23 mouse cellular contexts compared by ENCODE assay signal in genomic region chr3:77897244-77897643, GRCm38 (mm10).
DNase-seq lines count a peak whose midpoint lies in the region; ATAC-seq and TF ChIP-seq lines count a peak whose summit lies in the region.
"Had no signal": no experiment of that assay in that cellular context is flagged by ENCODE, and none has a peak within 500 bp of the region (broad histone marks: within the 10 kb centered on the region; RNA-seq: fewer than 3 reads in every experiment).

No protein-coding gene starts in this region.

- WGBS in hindbrain, embryonic 14.5 days, result 90% methylated on average over 4 of the region's 4 CpGs
- WGBS in hindbrain, embryonic 12.5 days, result 89% methylated on average over 4 of the region's 4 CpGs
- WGBS in midbrain, postnatal 0 days, result 89% methylated on average over 4 of the region's 4 CpGs
- 92% methylated on average over 4 of the region's 4 CpGs for WGBS in midbrain, embryonic 14.5 days

- H3K27me3 ChIP-seq in hindbrain, embryonic 14.5 days (ENCODE audit: control insufficient read depth, insufficient read depth, low read length), result no peaks in the 10 kb centered on the region
- H3K27me3 ChIP-seq in hindbrain, embryonic 12.5 days, result no peaks in the 10 kb centered on the region
- no peaks in the 10 kb centered on the region for H3K27me3 ChIP-seq in midbrain, postnatal 0 days (ENCODE audit: insufficient read depth, low read length)
- H3K27me3 ChIP-seq in midbrain, embryonic 14.5 days (ENCODE audit: control insufficient read depth, insufficient read depth, low read length), result no peaks in the 10 kb centered on the region
- H3K27me3 ChIP-seq: embryonic facial prominence, embryonic 12.5 days; kidney, embryonic 15.5 days; megakaryocyte, embryonic 14.5 days; midbrain, embryonic 13.5 days; neural tube, embryonic 13.5 days had no signal

- ATAC-seq in hindbrain, embryonic 14.5 days (ENCODE audit: low FRiP score), result 0 out of 2 replicates have a peak, but pooled peaks have one; percentile 27
- ATAC-seq in hindbrain, embryonic 12.5 days (ENCODE audit: low FRiP score), result no peak
- no peak for ATAC-seq in midbrain, postnatal 0 days (ENCODE audit: low FRiP score)
- no peak for ATAC-seq in midbrain, embryonic 14.5 days (ENCODE audit: low FRiP score, low TSS enrichment)
- ATAC-seq in erythroblast, adult 5-6 weeks (replicated peaks; ENCODE audit: low FRiP score, poor library complexity, severe bottlenecking), result no peak
- ATAC-seq: forebrain, embryonic 14.5 days; midbrain, embryonic 13.5 days had no signal

- no peak for TF ChIP-seq CTCF in midbrain, postnatal 0 days (IDR thresholded peaks at IDR 0.05)

- no peaks in the 10 kb centered on the region for H3K9me3 ChIP-seq in hindbrain, embryonic 14.5 days (ENCODE audit: control insufficient read depth, low read length)
- H3K9me3 ChIP-seq in hindbrain, embryonic 12.5 days (replicated peaks), result no peaks in the 10 kb centered on the region
- H3K9me3 ChIP-seq in midbrain, postnatal 0 days (ENCODE audit: low read length), result no peaks in the 10 kb centered on the region
- H3K9me3 ChIP-seq in midbrain, embryonic 14.5 days (ENCODE audit: control insufficient read depth, low read length), result no peaks in the 10 kb centered on the region
- H3K9me3 ChIP-seq: embryonic facial prominence, embryonic 12.5 days; heart, embryonic 10.5 days; kidney, embryonic 15.5 days; midbrain, embryonic 13.5 days; neural tube, embryonic 13.5 days had no signal

- DNase-seq in hindbrain, embryonic 14.5 days (ENCODE audit: low spot score), result no peak
- DNase-seq in midbrain, postnatal 0 days (ENCODE audit: low spot score), result peak; percentile 56
- DNase-seq in midbrain, embryonic 14.5 days, result no peak
- peak; percentile 87 to 90 for DNase-seq in cerebellum, postnatal 10 days
- no peak for DNase-seq in heart, adult 9 months (ENCODE audit: low spot score in 2 of 2)
- DNase-seq: adrenal gland, postnatal 10 days; gastrocnemius, adult 2 months; heart, postnatal 4 days; kidney, adult 11 months; kidney, postnatal 36 days; lung, embryonic 14.5 days; retina, postnatal 1 day; thymus, postnatal 25 days had no signal

- H3K9ac ChIP-seq in hindbrain, embryonic 14.5 days, result no peak overlapping the region
- no peak overlapping the region for H3K9ac ChIP-seq in hindbrain, embryonic 12.5 days
- H3K9ac ChIP-seq in midbrain, postnatal 0 days (replicated peaks; ENCODE audit: low read length, poor library complexity, severe bottlenecking), result no peak overlapping the region
- no peak overlapping the region for H3K9ac ChIP-seq in midbrain, embryonic 14.5 days (replicated peaks; ENCODE audit: low read length)
- H3K9ac ChIP-seq: embryonic facial prominence, embryonic 12.5 days; kidney, embryonic 15.5 days; lung, embryonic 14.5 days; midbrain, embryonic 13.5 days; neural tube, embryonic 13.5 days had no signal

- no peaks in the 10 kb centered on the region for H3K4me1 ChIP-seq in hindbrain, embryonic 14.5 days (replicated peaks; ENCODE audit: control insufficient read depth, insufficient read depth, low read length)
- H3K4me1 ChIP-seq in hindbrain, embryonic 12.5 days, result no peaks in the 10 kb centered on the region
- H3K4me1 ChIP-seq in midbrain, postnatal 0 days (ENCODE audit: insufficient read depth, low read length), result no peaks in the 10 kb centered on the region
- H3K4me1 ChIP-seq in midbrain, embryonic 14.5 days (ENCODE audit: control insufficient read depth, insufficient read depth, low read length), result no peaks in the 10 kb centered on the region
- H3K4me1 ChIP-seq: embryonic facial prominence, embryonic 12.5 days; heart, embryonic 10.5 days; kidney, embryonic 15.5 days; megakaryocyte, embryonic 14.5 days; midbrain, embryonic 13.5 days; neural tube, embryonic 13.5 days had no signal

- no peak overlapping the region for H3K27ac ChIP-seq in hindbrain, embryonic 14.5 days
- H3K27ac ChIP-seq in hindbrain, embryonic 12.5 days, result no peak overlapping the region
- no peak overlapping the region for H3K27ac ChIP-seq in midbrain, postnatal 0 days (ENCODE audit: low read depth, low read length)
- H3K27ac ChIP-seq in midbrain, embryonic 14.5 days (replicated peaks; ENCODE audit: low read depth, low read length), result no peak overlapping the region
- H3K27ac ChIP-seq: embryonic facial prominence, embryonic 12.5 days; gastrocnemius, adult 2 months; heart, embryonic 10.5 days; kidney, embryonic 15.5 days; midbrain, embryonic 13.5 days; neural tube, embryonic 13.5 days had no signal

- H3K4me2 ChIP-seq in hindbrain, embryonic 14.5 days (replicated peaks), result no peak overlapping the region
- H3K4me2 ChIP-seq in hindbrain, embryonic 12.5 days (replicated peaks), result no peak overlapping the region
- no peak overlapping the region for H3K4me2 ChIP-seq in midbrain, postnatal 0 days (ENCODE audit: low read depth, low read length, poor library complexity, severe bottlenecking)
- no peak overlapping the region for H3K4me2 ChIP-seq in midbrain, embryonic 14.5 days (ENCODE audit: low read length)
- H3K4me2 ChIP-seq: embryonic facial prominence, embryonic 12.5 days; kidney, embryonic 15.5 days; lung, embryonic 14.5 days; midbrain, embryonic 13.5 days; neural tube, embryonic 13.5 days had no signal

- H3K4me3 ChIP-seq in hindbrain, embryonic 14.5 days (replicated peaks; ENCODE audit: low read length), result no peak overlapping the region
- no peak overlapping the region for H3K4me3 ChIP-seq in hindbrain, embryonic 12.5 days
- H3K4me3 ChIP-seq in midbrain, postnatal 0 days (ENCODE audit: low read depth, low read length), result no peak overlapping the region
- no peak overlapping the region for H3K4me3 ChIP-seq in midbrain, embryonic 14.5 days (replicated peaks; ENCODE audit: low read depth, low read length)
- H3K4me3 ChIP-seq: embryonic facial prominence, embryonic 12.5 days; erythroblast, embryonic 14.5 days; gastrocnemius, adult 2 months; heart, embryonic 10.5 days; kidney, embryonic 15.5 days; megakaryocyte, embryonic 14.5 days; midbrain, embryonic 13.5 days; neural tube, embryonic 13.5 days had no signal

- H3K36me3 ChIP-seq in hindbrain, embryonic 14.5 days (replicated peaks; ENCODE audit: control insufficient read depth, insufficient read depth), result no peaks in the 10 kb centered on the region
- no peaks in the 10 kb centered on the region for H3K36me3 ChIP-seq in hindbrain, embryonic 12.5 days
- no peaks in the 10 kb centered on the region for H3K36me3 ChIP-seq in midbrain, postnatal 0 days (ENCODE audit: insufficient read depth, low read length)
- no peaks in the 10 kb centered on the region for H3K36me3 ChIP-seq in midbrain, embryonic 14.5 days (ENCODE audit: control insufficient read depth, insufficient read depth, low read length)
- H3K36me3 ChIP-seq: embryonic facial prominence, embryonic 12.5 days; heart, embryonic 10.5 days; kidney, embryonic 15.5 days; midbrain, embryonic 13.5 days; neural tube, embryonic 13.5 days had no signal

Comparison
In these comparisons a context has a peak if more than half of its experiments do, and no peak if none do; other contexts are left out.
1. DNase-seq: peak in midbrain, postnatal 0 days (single experiment) and cerebellum, postnatal 10 days (2 of 2); none in hindbrain, embryonic 14.5 days (single experiment), midbrain, embryonic 14.5 days (single experiment) and heart, adult 9 months (0 of 2).